Mouse (Mus musculus): ENCODE measurements around the gene Dock3. TPM values are rescaled to one million over a fixed set of nuclear protein-coding genes. Genes with fewer than 3 reads are reported as not detected.
A peak's percentile ranks its signal among the peaks of the same experiment; 100 is the strongest.

The Dock3 gene
- polyA plus RNA-seq (2012; ENCODE audit: insufficient read depth, low replicate concordance) = 0.09 TPM in 1 of 2 replicates, not detected in the other

GRCm38 (mm10) chr9:107231539-107232139 is at the start of gene Dock3:
Dock3 (minus strand) TSS chr9:107231909.
- TF ChIP-seq GATA1 (IDR thresholded peaks at IDR 0.05; ENCODE audit: borderline replicate concordance, low read length) = no peak
- no peak for TF ChIP-seq FLI1 (IDR thresholded peaks at IDR 0.05; ENCODE audit: low read length)
- H3K36me3 ChIP-seq (replicated peaks; ENCODE audit: low read length) = no peaks in the 10 kb centered on the region
- H3K9me3 ChIP-seq = no peaks in the 10 kb centered on the region
- H3K27me3 ChIP-seq (replicated peaks) = peaks cover 88% of the 10 kb centered on the region
- peaks cover 21% of the 10 kb centered on the region for H3K4me1 ChIP-seq
- H3K4me3 ChIP-seq (replicated peaks) = peak within 1 kb of the TSS; percentile 90

- Histone ChIP-seq H3K36me3 (replicated peaks; ENCODE audit: low read length) (peaks cover 65% of the 10 kb centered on the region), H3K27me3 (replicated peaks) (no peaks in the 10 kb centered on the region), H3K9me3 (no peaks in the 10 kb centered on the region), H3K4me3 (replicated peaks) (peak overlapping the region; percentile 88), H3K4me1 (peaks cover 87% of the 10 kb centered on the region)
- TF ChIP-seq GATA1 (IDR thresholded peaks at IDR 0.05; ENCODE audit: borderline replicate concordance, low read length) = no peak
- TF ChIP-seq FLI1 (IDR thresholded peaks at IDR 0.05; ENCODE audit: low read length) = no peak
Measured at GRCm38 (mm10) chr9:107280322-107281027, 48.8 kb upstream of the Dock3 start.

GRCm38 (mm10) chr9:107279378-107280321 is 47.9 kb upstream of the Dock3 start:
- Histone ChIP-seq H3K36me3 (replicated peaks; ENCODE audit: low read length) (peaks cover 66% of the 10 kb centered on the region), H3K9me3 (no peaks in the 10 kb centered on the region), H3K27me3 (replicated peaks) (no peaks in the 10 kb centered on the region), H3K4me3 (replicated peaks) (peak overlapping the region; percentile 88), H3K4me1 (peaks cover 87% of the 10 kb centered on the region)
- no peak for TF ChIP-seq GATA1 (IDR thresholded peaks at IDR 0.05; ENCODE audit: borderline replicate concordance, low read length)
- no peak for TF ChIP-seq FLI1 (IDR thresholded peaks at IDR 0.05; ENCODE audit: low read length)

DNA sequence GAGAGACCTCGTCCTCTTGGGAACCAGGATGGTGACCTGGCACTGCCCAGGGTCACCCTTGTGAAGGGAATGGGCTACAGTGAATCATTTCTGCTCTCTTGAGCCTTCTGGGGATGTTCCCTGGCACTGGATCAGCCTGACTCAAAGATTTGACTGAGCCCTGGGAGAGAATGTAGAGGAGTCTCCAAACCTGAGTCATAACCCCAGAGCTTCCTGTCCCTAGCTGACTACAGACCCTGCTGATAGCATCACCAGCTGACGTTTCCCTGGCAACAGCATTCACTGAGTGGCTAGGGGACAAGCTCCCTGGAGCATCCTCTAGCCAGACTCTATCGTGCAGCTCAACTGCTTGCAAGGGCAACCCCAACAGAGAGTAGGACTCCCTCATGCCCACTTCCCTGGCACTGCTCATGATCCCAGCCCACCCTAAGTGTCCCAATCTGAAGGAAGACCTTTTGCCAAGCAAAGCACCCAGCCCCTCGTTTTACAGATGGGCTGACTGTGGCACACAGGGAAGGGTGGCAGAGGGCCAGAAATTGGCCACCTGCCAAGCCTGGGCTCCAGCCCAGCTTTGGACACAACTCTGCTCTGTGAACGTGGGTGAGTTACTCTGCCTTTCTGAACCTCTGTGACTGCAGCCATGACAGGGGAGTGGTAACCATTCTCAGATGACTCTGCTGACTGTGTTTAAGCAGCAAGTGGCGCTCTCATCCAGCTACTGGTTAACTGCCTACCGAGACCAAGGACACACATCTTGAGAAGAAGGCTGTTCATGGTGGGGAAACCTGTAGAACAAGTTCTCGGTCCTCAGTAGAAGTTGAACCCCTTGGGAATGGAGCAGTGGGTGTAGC is 47.0 kb upstream of the Dock3 start:
- peaks cover 70% of the 10 kb centered on the region for H3K36me3 ChIP-seq (replicated peaks; ENCODE audit: low read length)
- H3K4me1 ChIP-seq = peaks cover 89% of the 10 kb centered on the region
- TF ChIP-seq FLI1 (IDR thresholded peaks at IDR 0.05; ENCODE audit: low read length) (no peak), GATA1 (IDR thresholded peaks at IDR 0.05; ENCODE audit: borderline replicate concordance, low read length) (no peak)
- no peaks in the 10 kb centered on the region for H3K9me3 ChIP-seq
- H3K27me3 ChIP-seq (replicated peaks) = no peaks in the 10 kb centered on the region
- H3K4me3 ChIP-seq (replicated peaks) = peak overlapping the region; percentile 65

DNA sequence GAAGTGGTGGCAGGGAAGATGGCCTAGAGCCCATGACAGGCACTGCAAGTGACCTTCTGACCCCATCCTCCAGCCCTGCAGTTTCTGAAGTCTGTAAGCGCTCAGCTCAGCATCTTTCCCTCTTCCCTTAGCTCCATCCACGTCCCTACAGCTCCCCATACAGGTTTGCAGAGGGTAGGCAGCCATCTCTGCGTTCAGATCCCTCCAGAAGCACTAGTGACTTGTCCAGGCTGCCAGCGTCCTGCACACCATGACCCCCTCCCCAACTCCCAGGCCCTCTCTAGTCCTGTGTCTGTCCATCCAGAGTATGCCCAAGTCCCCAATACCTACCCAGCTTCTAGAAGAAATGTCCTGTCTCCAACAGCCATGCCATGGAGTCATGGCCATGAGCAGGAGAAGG is 46.4 kb upstream of the Dock3 start:
- peaks cover 93% of the 10 kb centered on the region for H3K4me1 ChIP-seq
- no peaks in the 10 kb centered on the region for H3K9me3 ChIP-seq
- TF ChIP-seq FLI1 (IDR thresholded peaks at IDR 0.05; ENCODE audit: low read length) (no peak), GATA1 (IDR thresholded peaks at IDR 0.05; ENCODE audit: borderline replicate concordance, low read length) (no peak)
- no peaks in the 10 kb centered on the region for H3K27me3 ChIP-seq (replicated peaks)
- peak overlapping the region; percentile 14 for H3K4me3 ChIP-seq (replicated peaks)
- peaks cover 72% of the 10 kb centered on the region for H3K36me3 ChIP-seq (replicated peaks; ENCODE audit: low read length)

- Histone ChIP-seq H3K36me3 (replicated peaks; ENCODE audit: low read length) (peaks cover 71% of the 10 kb centered on the region), H3K9me3 (no peaks in the 10 kb centered on the region), H3K4me1 (peaks cover 93% of the 10 kb centered on the region), H3K4me3 (replicated peaks) (no peak overlapping the region), H3K27me3 (replicated peaks) (no peaks in the 10 kb centered on the region)
- no peak for TF ChIP-seq FLI1 (IDR thresholded peaks at IDR 0.05; ENCODE audit: low read length)
- TF ChIP-seq GATA1 (IDR thresholded peaks at IDR 0.05; ENCODE audit: borderline replicate concordance, low read length) = no peak
Measured at GRCm38 (mm10) chr9:107277603-107278002, 45.9 kb upstream of the Dock3 start.

GRCm38 (mm10) chr9:107275710-107276109 is 44.0 kb upstream of the Dock3 start:
- TF ChIP-seq FLI1 (IDR thresholded peaks at IDR 0.05; ENCODE audit: low read length) = no peak
- no peak for TF ChIP-seq GATA1 (IDR thresholded peaks at IDR 0.05; ENCODE audit: borderline replicate concordance, low read length)
- H3K27me3 ChIP-seq (replicated peaks) = no peaks in the 10 kb centered on the region
- H3K9me3 ChIP-seq = no peaks in the 10 kb centered on the region
- peaks cover 79% of the 10 kb centered on the region for H3K36me3 ChIP-seq (replicated peaks; ENCODE audit: low read length)
- H3K4me1 ChIP-seq = peaks cover 95% of the 10 kb centered on the region
- no peak overlapping the region for H3K4me3 ChIP-seq (replicated peaks)

GRCm38 (mm10) chr9:107274751-107275150 is 43.0 kb upstream of the Dock3 start:
- peaks cover 95% of the 10 kb centered on the region for H3K4me1 ChIP-seq
- no peaks in the 10 kb centered on the region for H3K9me3 ChIP-seq
- TF ChIP-seq GATA1 (IDR thresholded peaks at IDR 0.05; ENCODE audit: borderline replicate concordance, low read length) (no peak), FLI1 (IDR thresholded peaks at IDR 0.05; ENCODE audit: low read length) (no peak)
- H3K27me3 ChIP-seq (replicated peaks) = no peaks in the 10 kb centered on the region
- peaks cover 89% of the 10 kb centered on the region for H3K36me3 ChIP-seq (replicated peaks; ENCODE audit: low read length)
- no peak overlapping the region for H3K4me3 ChIP-seq (replicated peaks)

DNA sequence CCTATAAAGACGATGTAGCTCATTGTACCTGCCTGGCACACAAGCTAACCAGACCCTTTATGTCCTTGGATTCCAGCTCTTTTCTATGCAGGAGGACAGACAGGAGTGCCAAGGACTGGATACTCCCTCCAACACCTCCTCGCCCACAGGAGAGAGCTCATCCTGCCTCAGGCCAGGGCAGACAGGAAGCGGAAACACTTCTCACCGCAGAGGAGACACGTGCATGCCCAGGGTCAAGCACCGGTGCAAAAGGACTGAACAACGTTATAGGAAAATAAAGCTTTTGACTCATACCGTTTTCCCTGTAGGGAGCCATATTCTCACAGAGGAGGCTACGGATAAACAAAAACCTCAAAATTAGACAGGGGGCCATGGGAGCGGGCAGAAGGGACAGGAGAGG is 41.5 kb upstream of the Dock3 start:
- H3K4me1 ChIP-seq = peaks cover 89% of the 10 kb centered on the region
- TF ChIP-seq FLI1 (IDR thresholded peaks at IDR 0.05; ENCODE audit: low read length) (no peak), GATA1 (IDR thresholded peaks at IDR 0.05; ENCODE audit: borderline replicate concordance, low read length) (no peak)
- H3K36me3 ChIP-seq (replicated peaks; ENCODE audit: low read length) = peaks cover 84% of the 10 kb centered on the region
- H3K27me3 ChIP-seq (replicated peaks) = no peaks in the 10 kb centered on the region
- H3K4me3 ChIP-seq (replicated peaks) = peak overlapping the region; percentile 33
- H3K9me3 ChIP-seq = no peaks in the 10 kb centered on the region

Measured in megakaryocyte, embryonic 14.5 days (primary cell).